Mouse (Mus musculus) adrenal gland, adult 8-10 months (tissue): Measurements from ENCODE around the gene Pde9a. TPM values are rescaled to one million over a fixed set of nuclear protein-coding genes. Genes with fewer than 3 reads are reported as not detected.

Source experiments
- DNase-seq: peaks from one replicate; pipeline ENCODE4 v3.0.0; 2022
- total RNA-seq, 4 experiments: library from RNA; stranded (reverse); gene quantifications; 2 replicates each; pipeline ENCODE4 v1.2.4; 2022

Gene Pde9a
- total RNA-seq, 4 experiments from 2014 or later = 3.0 to 7.7 (median 5.2) TPM

- DNase-seq = no peak
Observed at GRCm38 (mm10) chr17:31389432-31390050, 3.5 kb downstream of the Pde9a start.

GRCm38 (mm10) chr17:31391462-31391861, 5.5 kb downstream of the Pde9a start:
- DNase-seq = no peak

DNA sequence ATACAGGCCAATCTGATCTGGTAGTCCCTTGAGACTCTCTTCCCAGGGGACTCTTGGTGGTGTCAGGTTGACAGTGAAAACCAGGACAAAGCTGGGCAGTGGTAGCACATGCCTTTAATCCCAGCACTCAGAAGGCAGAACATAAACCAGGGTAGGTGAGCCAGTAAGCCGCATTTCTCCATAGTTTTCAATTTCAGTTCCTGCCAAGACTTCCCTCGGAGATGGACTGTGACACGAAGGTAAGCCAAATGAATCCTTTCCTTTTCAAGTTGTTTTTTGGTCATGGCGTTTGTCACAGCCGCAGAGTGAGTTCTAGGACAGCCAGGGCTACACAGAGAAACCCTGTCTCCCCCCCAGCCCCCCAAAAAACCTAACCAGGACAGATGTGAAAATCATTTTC, 6.0 kb downstream of the Pde9a start:
- no peak for DNase-seq

DNA sequence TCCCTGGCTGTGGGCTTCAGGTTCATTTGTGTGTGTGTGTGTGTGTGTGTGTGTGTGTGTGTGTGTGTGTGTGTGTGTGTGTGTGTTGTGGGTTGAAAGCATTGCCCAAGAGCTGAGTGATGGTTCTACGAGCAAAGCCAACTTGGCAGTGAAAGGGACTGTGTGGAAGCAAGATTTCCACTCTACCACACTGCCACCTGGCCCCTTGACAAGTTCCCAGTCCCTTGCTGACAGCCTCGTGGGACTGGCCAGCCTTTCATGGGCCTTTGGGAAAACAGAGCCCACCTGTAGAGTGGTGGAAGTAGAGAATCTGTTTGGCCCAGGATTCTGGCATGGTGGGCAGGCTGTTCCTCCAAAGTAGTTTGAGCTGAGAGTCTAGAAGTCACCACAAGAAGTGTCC, 7.8 kb downstream of the Pde9a start:
- DNase-seq = no peak

DNA sequence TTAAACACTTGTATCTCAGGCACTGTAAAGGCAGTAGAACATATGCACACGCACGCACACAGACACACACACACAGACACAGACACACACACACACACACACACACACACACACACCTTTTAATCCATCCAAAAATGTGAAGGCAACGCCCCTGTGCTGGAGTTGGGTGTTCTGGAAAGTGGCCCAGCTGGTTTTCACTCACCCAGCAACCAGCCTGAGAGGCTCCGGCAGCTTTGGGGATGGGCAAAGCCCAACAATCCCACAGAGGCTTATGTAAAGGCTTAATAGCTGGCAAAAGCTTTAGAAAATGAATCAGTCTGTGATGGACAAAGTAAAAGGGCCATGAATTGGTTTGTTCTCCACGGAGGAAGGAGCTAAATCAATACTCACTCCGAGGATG, 14.3 kb downstream of the Pde9a start:
- DNase-seq = no peak

DNA sequence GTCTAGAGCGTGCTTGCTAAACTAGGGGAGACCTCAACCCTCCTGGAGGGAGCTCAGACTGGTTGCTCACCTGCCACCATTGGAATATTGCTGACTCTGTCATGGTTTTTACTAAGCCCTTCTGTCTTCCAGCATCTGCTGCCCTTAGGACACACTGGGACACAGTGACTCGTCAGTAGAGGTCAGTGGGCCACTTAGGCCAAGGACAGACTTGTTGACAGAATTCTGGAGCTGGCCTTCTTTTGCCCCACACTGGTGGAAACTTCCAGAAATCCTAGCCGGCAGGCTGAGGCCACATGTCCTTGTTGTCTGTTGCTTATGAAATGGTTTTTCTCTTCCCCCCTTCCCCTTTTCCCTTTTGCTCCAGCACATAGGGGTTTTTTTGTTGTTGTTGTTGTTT, 15.2 kb downstream of the Pde9a start:
- no peak for DNase-seq

DNA sequence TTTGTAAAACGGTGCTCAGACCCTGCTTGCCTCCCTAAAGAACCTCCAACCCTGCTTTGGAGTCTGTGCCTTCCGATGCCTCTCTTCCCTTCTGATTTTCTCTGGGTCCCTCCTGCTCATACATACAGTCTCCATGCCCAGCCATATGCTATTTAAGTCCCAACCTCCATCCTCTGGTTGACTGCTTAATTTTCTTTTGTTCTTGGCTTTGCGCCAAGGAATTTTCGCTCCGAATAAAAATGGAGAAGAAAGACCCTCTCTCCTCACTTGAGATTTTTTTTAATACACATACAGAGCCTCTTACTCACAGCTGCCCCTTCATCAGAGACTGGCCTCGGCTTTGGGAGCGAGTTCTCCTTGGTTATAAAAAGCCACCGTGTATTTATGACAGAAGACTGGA, 16.7 kb downstream of the Pde9a start:
- no peak for DNase-seq

GRCm38 (mm10) chr17:31405694-31406227, 19.8 kb downstream of the Pde9a start:
- DNase-seq = no peak

- no peak for DNase-seq
Observed at GRCm38 (mm10) chr17:31409741-31410350, 23.8 kb downstream of the Pde9a start.

DNA sequence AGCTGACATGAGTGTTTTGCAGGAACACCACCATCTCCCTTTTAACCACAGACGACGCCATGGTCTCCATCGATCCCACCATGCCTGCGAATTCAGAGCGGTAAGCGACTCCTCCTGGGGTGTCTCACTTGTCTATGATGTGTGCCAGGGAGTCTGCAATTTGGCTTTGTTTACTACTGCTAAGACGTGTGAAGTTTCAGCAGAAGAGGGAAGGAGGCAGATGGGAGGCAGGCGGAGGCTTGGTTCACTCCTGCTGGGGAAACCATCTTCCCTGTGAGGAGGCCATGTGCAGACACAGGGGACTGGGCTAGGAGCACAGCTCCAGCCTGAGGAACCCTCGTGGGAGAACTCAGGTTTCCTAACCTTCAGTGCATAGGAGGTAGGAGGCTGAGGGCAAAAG, 29.2 kb downstream of the Pde9a start:
- DNase-seq = no peak

DNA sequence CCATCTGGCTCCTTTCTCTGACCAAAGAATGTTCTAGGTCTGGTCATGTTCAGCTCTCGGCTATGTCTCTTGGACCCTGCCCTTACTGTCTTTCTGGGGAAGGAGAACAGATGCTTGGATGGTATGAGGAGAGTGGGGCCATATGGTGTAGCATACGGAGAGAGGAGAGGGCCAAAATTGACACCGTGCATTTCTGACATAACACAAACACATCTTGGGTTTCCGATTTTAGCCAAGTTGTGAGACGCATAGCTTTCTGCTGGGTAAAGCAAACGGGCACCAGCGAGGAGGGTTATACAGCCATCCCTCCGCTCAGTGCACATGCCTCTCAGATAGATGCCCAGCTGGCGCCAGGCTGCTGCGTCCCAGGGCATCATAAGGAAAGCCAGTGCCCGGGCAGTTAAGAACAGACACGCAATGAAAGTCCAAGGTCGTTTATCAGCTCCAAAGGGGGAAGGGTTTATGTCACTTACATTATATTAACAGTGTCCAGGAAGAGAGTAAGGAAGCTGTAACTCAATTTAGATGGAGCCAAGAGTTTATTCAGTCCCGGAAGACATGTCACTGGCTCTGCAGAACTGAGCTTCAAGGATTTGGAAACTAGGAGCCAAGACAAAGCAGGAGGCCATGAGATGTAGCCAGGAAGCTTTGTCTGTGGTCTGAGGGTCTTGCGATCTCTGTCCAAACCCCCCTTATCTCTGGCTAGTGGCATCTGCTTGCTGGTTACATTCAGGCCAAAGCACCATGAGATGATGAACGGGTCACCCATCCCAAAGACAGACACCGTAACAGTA, 33.0 kb downstream of the Pde9a start:
- no peak for DNase-seq

GRCm38 (mm10) chr17:31419598-31419950, 33.6 kb downstream of the Pde9a start:
- DNase-seq = no peak

GRCm38 (mm10) chr17:31419995-31420394, 34.0 kb downstream of the Pde9a start:
- DNase-seq = no peak

DNA sequence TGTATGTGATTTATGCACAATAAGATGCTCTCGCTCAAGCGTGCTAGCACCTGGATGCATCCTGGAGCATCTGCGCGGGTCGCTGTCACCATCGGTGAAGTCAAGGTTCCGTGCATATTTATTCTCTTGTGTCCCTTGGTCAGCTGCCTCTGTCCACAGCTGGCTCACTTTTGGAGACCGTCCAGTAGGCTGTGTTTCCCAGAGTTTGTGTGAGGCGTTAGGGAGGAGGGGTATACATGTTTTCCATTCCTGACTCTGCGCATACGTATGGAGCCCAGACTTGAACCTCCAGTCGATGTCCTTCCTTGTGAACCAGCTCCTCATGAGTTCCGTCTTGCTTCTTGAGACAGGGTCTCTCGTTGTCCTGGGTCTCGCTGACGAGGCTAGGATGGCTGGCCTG, 34.6 kb downstream of the Pde9a start:
- DNase-seq = no peak

GRCm38 (mm10) chr17:31422381-31422780, 36.4 kb downstream of the Pde9a start:
- DNase-seq = no peak

DNA sequence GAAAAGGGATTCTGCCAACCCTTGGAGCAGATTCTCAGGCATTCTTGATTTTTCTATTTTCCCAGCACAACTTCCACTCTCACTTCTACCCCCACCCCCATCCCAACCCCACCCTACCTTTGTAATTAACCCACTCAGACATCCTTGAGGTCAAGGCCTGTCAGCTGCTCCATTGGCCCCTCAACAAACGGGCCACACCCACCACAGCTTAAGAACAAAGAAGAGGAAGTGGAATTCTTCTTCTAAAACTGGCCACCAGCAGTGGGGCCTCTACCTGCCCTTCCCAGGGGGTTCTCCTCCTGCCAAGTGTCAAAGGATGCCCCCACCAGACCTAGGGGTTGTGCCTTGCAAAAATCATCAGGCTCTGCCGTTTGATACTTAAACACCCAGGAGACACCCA, 37.0 kb downstream of the Pde9a start:
- DNase-seq = no peak

DNA sequence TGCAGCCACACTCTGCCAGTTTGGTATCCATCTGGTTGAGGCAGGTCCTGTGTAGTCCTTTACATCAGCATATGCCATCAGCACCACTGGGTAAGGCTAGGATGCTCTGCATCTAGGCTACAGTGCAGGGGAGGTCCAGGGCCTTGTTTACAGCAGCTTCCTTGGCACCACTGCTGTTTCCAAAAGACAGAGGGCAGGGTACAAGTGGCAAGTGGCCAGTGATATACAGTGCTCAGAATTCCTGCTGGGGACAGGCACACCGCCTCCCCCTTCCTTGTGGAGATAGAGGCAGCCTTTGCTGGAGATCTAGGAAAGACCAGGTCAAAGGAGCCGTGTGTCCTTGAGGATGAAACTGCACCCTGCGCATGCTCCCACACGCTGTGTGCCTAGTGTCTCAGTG, 38.3 kb downstream of the Pde9a start:
- DNase-seq = no peak

GRCm38 (mm10) chr17:31424798-31425197, 38.8 kb downstream of the Pde9a start:
- DNase-seq = no peak

GRCm38 (mm10) chr17:31425827-31426698, 40.1 kb downstream of the Pde9a start:
- no peak for DNase-seq

- no peak for DNase-seq
Observed at GRCm38 (mm10) chr17:31429402-31429801, 43.4 kb downstream of the Pde9a start.

GRCm38 (mm10) chr17:31432878-31433281, 46.9 kb downstream of the Pde9a start:
- no peak for DNase-seq

DNA sequence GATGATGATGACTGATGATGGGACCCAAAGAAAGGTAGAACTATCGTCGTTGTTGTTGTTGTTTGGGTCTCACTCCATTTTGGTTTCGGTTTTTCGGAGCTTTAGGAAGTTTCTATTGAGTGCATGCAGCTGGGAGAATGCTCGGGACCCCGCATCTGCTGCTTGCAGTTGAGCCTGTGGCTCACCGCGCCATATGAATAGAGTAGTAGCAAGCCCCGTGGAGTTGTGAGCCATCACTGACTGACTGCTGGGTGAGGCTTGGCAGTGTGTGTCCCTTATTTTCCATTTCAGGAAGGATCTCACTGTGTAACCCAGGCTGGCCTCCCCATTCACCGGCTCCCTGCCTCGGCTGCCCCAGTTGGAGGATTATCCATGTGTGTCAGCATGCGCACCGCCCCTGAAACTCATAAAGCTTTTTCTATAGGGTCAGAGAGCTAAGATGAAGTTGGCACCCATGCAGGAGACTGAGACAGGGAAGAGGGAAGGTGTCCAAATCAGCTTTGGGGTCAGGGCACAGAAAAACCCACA, 47.5 kb downstream of the Pde9a start:
- no peak for DNase-seq
